Mouse (Mus musculus) olfactory bulb, adult 2 months (tissue): ENCODE results near the gene Slc17a8.

Experiments
- CTCF ChIP-seq: fragments of 200-500 bp; IDR thresholded peaks from 2 replicates; pipeline ENCODE4 v1.5.1; 2012; ENCODE audit warnings: low read depth, mild to moderate bottlenecking, low read length, moderate library complexity; ENCODE audit not compliant: insufficient read depth
- POLR2A ChIP-seq: fragments of 200-500 bp; IDR thresholded peaks from 2 replicates; pipeline ENCODE4 v1.6.1; 2012; ENCODE audit warnings: mild to moderate bottlenecking, low read depth, low read length, moderate library complexity; ENCODE audit not compliant: insufficient read depth

DNA sequence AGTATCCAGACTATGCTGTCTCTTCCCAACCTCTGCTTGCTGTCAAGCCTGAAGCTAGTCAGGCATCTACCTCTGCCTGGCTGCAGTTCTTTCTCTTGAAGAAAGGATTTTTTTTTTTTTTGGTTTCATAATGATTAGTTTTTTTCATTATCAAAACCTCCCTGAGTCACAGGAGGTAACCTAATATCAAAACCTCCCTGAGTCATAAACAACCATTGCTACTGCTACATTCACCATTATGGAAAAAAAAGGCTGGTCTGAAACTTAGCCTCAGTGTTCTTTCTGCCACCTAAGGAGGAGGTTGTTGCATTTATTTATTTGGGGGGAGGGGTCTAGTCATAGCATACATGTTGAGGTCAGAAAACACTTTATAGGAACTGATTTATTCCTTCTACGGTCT lies 31.2 kb downstream of the Slc17a8 start:
- TF ChIP-seq POLR2A (no peak), CTCF (no peak)
